Mouse (Mus musculus) neural tube, embryonic 13.5 days (tissue): ENCODE results near the gene Rbm20. TPM values are rescaled to one million over a fixed set of nuclear protein-coding genes. Genes with fewer than 3 reads are reported as not detected.
A peak's percentile ranks its signal among the peaks of the same experiment; 100 is the strongest.
"Not testable (repeated sequence)": the region's sequence is repeated elsewhere in the genome, so short reads cannot be mapped to it uniquely, and the experiment has no call there.

Experiments
- ATAC-seq: fragments of 200-750 bp; cut with Nextera tagmentation; 2 replicates; pipeline ENCODE4 v1.8.0; 2017; ENCODE audit warnings: low read depth, mild to moderate bottlenecking, moderate TSS enrichment, moderate library complexity
- H3K27ac ChIP-seq: fragments of 300-500 bp; sonication (generic); replicated peaks from 2 replicates; pipeline ENCODE4 v1.5.1; 2015; ENCODE audit warnings: moderate library complexity, mild to moderate bottlenecking, inconsistent platforms
- H3K27me3 ChIP-seq: fragments of 300-500 bp; sonication (generic); 2 replicates; pipeline ENCODE4 v1.6.1; 2015; ENCODE audit warnings: mild to moderate bottlenecking, inconsistent platforms
- H3K36me3 ChIP-seq: fragments of 300-500 bp; sonication (generic); 2 replicates; pipeline ENCODE4 v1.6.1; 2015; ENCODE audit warnings: mild to moderate bottlenecking, inconsistent platforms
- H3K4me1 ChIP-seq: fragments of 300-500 bp; sonication (generic); replicated peaks from 2 replicates; pipeline ENCODE4 v1.6.1; 2015; ENCODE audit warnings: inconsistent platforms
- H3K4me2 ChIP-seq: fragments of 300-500 bp; sonication (generic); 2 replicates; pipeline ENCODE4 v1.6.1; 2015; ENCODE audit warnings: inconsistent platforms, mild to moderate bottlenecking, moderate library complexity
- H3K4me3 ChIP-seq: fragments of 300-500 bp; sonication (generic); 2 replicates; pipeline ENCODE4 v1.5.1; 2015; ENCODE audit warnings: mild to moderate bottlenecking, inconsistent platforms
- H3K9ac ChIP-seq: fragments of 300-500 bp; sonication (generic); 2 replicates; pipeline ENCODE4 v1.6.1; 2015; ENCODE audit warnings: moderate library complexity, mild to moderate bottlenecking, inconsistent platforms
- H3K9me3 ChIP-seq: fragments of 300-500 bp; sonication (generic); 2 replicates; pipeline ENCODE4 v1.6.1; 2016; ENCODE audit warnings: inconsistent platforms
- WGBS: fragments of 180-500 bp; shearing (Covaris S2); methylation state at CpG from one replicate; pipeline ENCODE4 v1.1.7; 2015; 5-methylcytosine and 5-hydroxymethylcytosine counted together
- polyA plus RNA-seq: library from polyadenylated mRNA; unstranded; fragments of >200 nt; fragmentation: Nextera tagmentation; extraction: Ambion mirVana; gene quantifications from 2 replicates; pipeline ENCODE4 v1.2.1, GENCODE M21; 2015

Gene Rbm20
- polyA plus RNA-seq, 1 experiment from 2014 or later: 0.47 TPM

GRCm38 (mm10) chr19:53653624-53654467, 23.3 kb upstream of the Rbm20 start:
- H3K27ac ChIP-seq: no peak overlapping the region; the same call in 1 of the 2 replicates
- peak; percentile 88 for ATAC-seq
- 46% methylated on average over 20 of the region's 20 CpGs for WGBS
- peaks cover 15% of the 10 kb centered on the region for H3K27me3 ChIP-seq
- H3K4me2 ChIP-seq: peak overlapping the region; percentile 27
- H3K36me3 ChIP-seq: peaks cover 5% of the 10 kb centered on the region; the same call in 1 of the 2 replicates
- H3K4me1 ChIP-seq: peaks cover 38% of the 10 kb centered on the region
- no peak overlapping the region for H3K4me3 ChIP-seq
- no peak overlapping the region for H3K9ac ChIP-seq
- H3K9me3 ChIP-seq: no peaks in the 10 kb centered on the region

GRCm38 (mm10) chr19:53656443-53656842, 20.7 kb upstream of the Rbm20 start:
- not testable (repeated sequence) for H3K36me3 ChIP-seq, H3K4me3 ChIP-seq, ATAC-seq, H3K4me2 ChIP-seq, H3K9me3 ChIP-seq, H3K9ac ChIP-seq, H3K27ac ChIP-seq
- 91% methylated on average over 11 of the region's 11 CpGs for WGBS
- peaks cover 15% of the 10 kb centered on the region for H3K27me3 ChIP-seq
- H3K4me1 ChIP-seq: peaks cover 28% of the 10 kb centered on the region

- no peak for ATAC-seq
- H3K36me3 ChIP-seq: no peaks in the 10 kb centered on the region
- H3K9me3 ChIP-seq: no peaks in the 10 kb centered on the region
- no peak overlapping the region for H3K27ac ChIP-seq
- WGBS: 94% methylated on average over 5 of the region's 5 CpGs
- peaks cover 23% of the 10 kb centered on the region for H3K4me1 ChIP-seq
- H3K4me2 ChIP-seq: no peak overlapping the region
- no peak overlapping the region for H3K4me3 ChIP-seq
- H3K27me3 ChIP-seq: peaks cover 16% of the 10 kb centered on the region
- H3K9ac ChIP-seq: no peak overlapping the region
Measured at GRCm38 (mm10) chr19:53657437-53657836, 19.7 kb upstream of the Rbm20 start.

- no peaks in the 10 kb centered on the region for H3K36me3 ChIP-seq
- H3K4me3 ChIP-seq: no peak overlapping the region
- H3K9me3 ChIP-seq: no peaks in the 10 kb centered on the region
- H3K27me3 ChIP-seq: peaks cover 17% of the 10 kb centered on the region
- WGBS: 86% methylated on average over 9 of the region's 9 CpGs
- no peak overlapping the region for H3K4me2 ChIP-seq
- no peak overlapping the region for H3K27ac ChIP-seq
- no peaks in the 10 kb centered on the region for H3K4me1 ChIP-seq
- no peak for ATAC-seq
- H3K9ac ChIP-seq: no peak overlapping the region
Measured at GRCm38 (mm10) chr19:53660722-53661420, 16.2 kb upstream of the Rbm20 start.

GRCm38 (mm10) chr19:53661938-53662722, 15.0 kb upstream of the Rbm20 start:
- H3K4me3 ChIP-seq: no peak overlapping the region
- H3K27me3 ChIP-seq: peaks cover 17% of the 10 kb centered on the region
- ATAC-seq: no peak
- WGBS: 60% methylated on average over 14 of the region's 14 CpGs
- peaks cover 4% of the 10 kb centered on the region for H3K4me1 ChIP-seq
- H3K27ac ChIP-seq: no peak overlapping the region
- H3K36me3 ChIP-seq: no peaks in the 10 kb centered on the region
- no peak overlapping the region for H3K9ac ChIP-seq
- no peak overlapping the region for H3K4me2 ChIP-seq
- H3K9me3 ChIP-seq: no peaks in the 10 kb centered on the region

GRCm38 (mm10) chr19:53664831-53665230, 12.3 kb upstream of the Rbm20 start:
- H3K27ac ChIP-seq: no peak overlapping the region
- WGBS: 90% methylated on average over 9 of the region's 9 CpGs
- H3K4me3 ChIP-seq: no peak overlapping the region
- peaks cover 6% of the 10 kb centered on the region; the same call in 1 of the 2 replicates for H3K27me3 ChIP-seq
- no peaks in the 10 kb centered on the region for H3K36me3 ChIP-seq
- H3K9me3 ChIP-seq: no peaks in the 10 kb centered on the region
- H3K4me1 ChIP-seq: peaks cover 4% of the 10 kb centered on the region
- no peak overlapping the region for H3K9ac ChIP-seq
- no peak for ATAC-seq
- H3K4me2 ChIP-seq: no peak overlapping the region

- ATAC-seq: no peak
- no peak overlapping the region for H3K4me2 ChIP-seq
- H3K9ac ChIP-seq: no peak overlapping the region
- H3K27me3 ChIP-seq: peaks cover 10% of the 10 kb centered on the region
- peaks cover 4% of the 10 kb centered on the region for H3K4me1 ChIP-seq
- no peaks in the 10 kb centered on the region for H3K9me3 ChIP-seq
- no peak overlapping the region for H3K27ac ChIP-seq
- H3K4me3 ChIP-seq: no peak overlapping the region
- H3K36me3 ChIP-seq: no peaks in the 10 kb centered on the region
- WGBS: 89% methylated on average over 4 of the region's 4 CpGs
Measured at GRCm38 (mm10) chr19:53665391-53665790, 11.7 kb upstream of the Rbm20 start.

- Histone ChIP-seq H3K9ac (no peak overlapping the region), H3K4me3 (no peak overlapping the region), H3K4me1 (peaks cover 9% of the 10 kb centered on the region), H3K9me3 (no peaks in the 10 kb centered on the region), H3K27me3 (peaks cover 18% of the 10 kb centered on the region), H3K36me3 (no peaks in the 10 kb centered on the region), H3K4me2 (no peak overlapping the region), H3K27ac (no peak overlapping the region)
- no peak for ATAC-seq
- WGBS: 13% methylated on average over 8 of the region's 8 CpGs
Measured at GRCm38 (mm10) chr19:53666708-53667107, 10.4 kb upstream of the Rbm20 start.

- H3K4me2 ChIP-seq: no peak overlapping the region
- WGBS: 90% methylated on average over 7 of the region's 7 CpGs
- H3K9ac ChIP-seq: no peak overlapping the region
- ATAC-seq: no peak
- no peak overlapping the region for H3K4me3 ChIP-seq
- no peaks in the 10 kb centered on the region for H3K36me3 ChIP-seq
- H3K4me1 ChIP-seq: peaks cover 9% of the 10 kb centered on the region
- H3K27me3 ChIP-seq: peaks cover 28% of the 10 kb centered on the region
- no peaks in the 10 kb centered on the region for H3K9me3 ChIP-seq
- no peak overlapping the region for H3K27ac ChIP-seq
Measured at GRCm38 (mm10) chr19:53668821-53669220, 8.3 kb upstream of the Rbm20 start.

- 61% methylated on average over 12 of the region's 12 CpGs for WGBS
- Histone ChIP-seq H3K4me1 (peaks cover 9% of the 10 kb centered on the region), H3K4me2 (no peak overlapping the region), H3K9me3 (no peaks in the 10 kb centered on the region), H3K9ac (no peak overlapping the region), H3K4me3 (no peak overlapping the region), H3K27ac (no peak overlapping the region), H3K36me3 (no peaks in the 10 kb centered on the region), H3K27me3 (peaks cover 46% of the 10 kb centered on the region)
- ATAC-seq: no peak
Measured at GRCm38 (mm10) chr19:53670625-53671141, 6.4 kb upstream of the Rbm20 start.

- 63% methylated on average over 3 of the region's 3 CpGs for WGBS
- ATAC-seq: no peak
Measured at GRCm38 (mm10) chr19:53671432-53671831, 5.7 kb upstream of the Rbm20 start.

More at GRCm38 (mm10) chr19:53671432-53671831, 5.7 kb upstream of the Rbm20 start:
- Histone ChIP-seq H3K9me3 (no peaks in the 10 kb centered on the region), H3K4me2 (no peak overlapping the region), H3K9ac (no peak overlapping the region), H3K36me3 (no peaks in the 10 kb centered on the region), H3K4me3 (no peak overlapping the region), H3K27ac (no peak overlapping the region), H3K4me1 (peaks cover 14% of the 10 kb centered on the region), H3K27me3 (peaks cover 54% of the 10 kb centered on the region)
